Mouse (Mus musculus) CH12.LX (cell line): ENCODE data around the gene 4930402F06Rik. TPM values are rescaled to one million over a fixed set of nuclear protein-coding genes. Genes with fewer than 3 reads are reported as not detected.
A peak's percentile ranks its signal among the peaks of the same experiment; 100 is the strongest.

Experiments
- DNase-seq: peaks from one replicate; pipeline ENCODE4 v3.0.0-alpha.2; 2013; ENCODE audit errors: extremely low read depth
- H3K27ac ChIP-seq: 2 replicates; pipeline ENCODE4 v1.5.1; 2012; ENCODE audit warnings: low read depth, mild to moderate bottlenecking, control low read depth, moderate library complexity; ENCODE audit not compliant: insufficient read depth
- H3K27me3 ChIP-seq: replicated peaks from 2 replicates; pipeline ENCODE3; 2012; ENCODE audit warnings: inconsistent platforms
- H3K36me3 ChIP-seq, 2 experiments: replicated peaks in 1 of 2; 2 replicates each; pipeline versions ENCODE3 to v1.6.1; 2012; ENCODE audit warnings: inconsistent platforms in 1 of 2, low read length in 1 of 2, mild to moderate bottlenecking in 1 of 2, mixed read lengths in 1 of 2, moderate library complexity in 1 of 2; ENCODE audit not compliant: control insufficient read depth in 1 of 2, insufficient read depth in 1 of 2
- H3K4me1 ChIP-seq, 2 experiments: 2 replicates each; pipeline ENCODE4 v1.6.1; 2012; ENCODE audit warnings: inconsistent platforms in 1 of 2, moderate library complexity in 1 of 2; ENCODE audit not compliant: insufficient read depth in 2 of 2, control insufficient read depth in 1 of 2
- H3K4me2 ChIP-seq: 2 replicates; pipeline ENCODE4 v1.6.1; 2012; ENCODE audit warnings: low read depth, mild to moderate bottlenecking, control low read depth; ENCODE audit not compliant: poor library complexity, insufficient read depth, severe bottlenecking
- H3K4me3 ChIP-seq, 3 experiments: fragments of 150-350 bp in 1 of 3; sonication (generic) in 1 of 3; replicated peaks in 1 of 3; 2 replicates each; pipeline versions ENCODE3 to v1.5.1; 2011 to 2012; ENCODE audit warnings: low read depth in 2 of 3, low read length in 2 of 3, mild to moderate bottlenecking in 2 of 3, moderate library complexity in 2 of 3, control low read depth in 1 of 3, improper control_type of control experiment in 1 of 3, inconsistent platforms in 1 of 3, mixed read lengths in 1 of 3; ENCODE audit not compliant: poor library complexity in 1 of 3
- H3K79me2 ChIP-seq: replicated peaks from 2 replicates; pipeline ENCODE4 v1.6.1; 2012; ENCODE audit warnings: mild to moderate bottlenecking, moderate library complexity; ENCODE audit not compliant: control insufficient read depth, poor library complexity, insufficient read depth, severe bottlenecking; ENCODE audit errors: extremely low read depth
- H3K9ac ChIP-seq: 2 replicates; pipeline ENCODE4 v1.6.1; 2012; ENCODE audit warnings: low read depth, mild to moderate bottlenecking, control low read depth, moderate library complexity; ENCODE audit not compliant: insufficient read depth
- H3K9me3 ChIP-seq: replicated peaks from 2 replicates; pipeline ENCODE3; 2012; ENCODE audit warnings: low read length, inconsistent platforms, mixed read lengths
- BHLHE40 ChIP-seq: IDR thresholded peaks from 2 replicates; pipeline ENCODE4 v1.6.1; 2011; ENCODE audit warnings: mild to moderate bottlenecking, low read depth, low read length, improper control_type of control experiment
- CHD2 ChIP-seq: IDR thresholded peaks from 2 replicates; pipeline ENCODE4 v1.6.1; 2011; ENCODE audit warnings: low read length, improper control_type of control experiment
- CTCF ChIP-seq, 2 experiments: IDR thresholded peaks in 1 of 2; conservative IDR thresholded peaks in 1 of 2; 2 replicates each; pipeline ENCODE4 v1.5.1; 2011 to 2012; ENCODE audit warnings: low read depth in 2 of 2, low read length in 2 of 2, improper control_type of control experiment in 1 of 2, inconsistent platforms in 1 of 2, mild to moderate bottlenecking in 1 of 2, moderate library complexity in 1 of 2
- EP300 ChIP-seq: IDR thresholded peaks from 2 replicates; pipeline ENCODE4 v1.6.1; 2011; ENCODE audit warnings: low read length, improper control_type of control experiment
- ETS1 ChIP-seq: conservative IDR thresholded peaks from 2 replicates; pipeline ENCODE4 v1.6.1; 2012; ENCODE audit warnings: low read depth, mild to moderate bottlenecking, inconsistent platforms, low read length, improper control_type of control experiment, moderate library complexity
- GABPA ChIP-seq: IDR thresholded peaks from 2 replicates; pipeline ENCODE4 v1.6.1; 2012; ENCODE audit warnings: low read depth, low read length, improper control_type of control experiment, inconsistent platforms; ENCODE audit not compliant: insufficient replicate concordance
- HCFC1 ChIP-seq: IDR thresholded peaks from 2 replicates; pipeline ENCODE4 v1.6.1; 2012; ENCODE audit warnings: low read depth, mild to moderate bottlenecking, inconsistent platforms, low read length, improper control_type of control experiment
- IRF4 ChIP-seq: IDR thresholded peaks from 2 replicates; pipeline ENCODE4 v1.6.1; 2014; ENCODE audit warnings: low read depth, mild to moderate bottlenecking, inconsistent platforms, low read length, improper control_type of control experiment
- JUN ChIP-seq: IDR thresholded peaks from 2 replicates; pipeline ENCODE4 v1.6.1; 2011; ENCODE audit warnings: low read depth, mild to moderate bottlenecking, low read length, improper control_type of control experiment, moderate library complexity; ENCODE audit not compliant: insufficient read depth
- KAT2A ChIP-seq: IDR thresholded peaks from 2 replicates; pipeline ENCODE4 v1.6.1; 2012; ENCODE audit warnings: low read length, improper control_type of control experiment, inconsistent platforms; ENCODE audit not compliant: insufficient replicate concordance
- MAZ ChIP-seq: IDR thresholded peaks from 2 replicates; pipeline ENCODE4 v1.6.1; 2012; ENCODE audit warnings: low read depth, mild to moderate bottlenecking, inconsistent platforms, low read length, improper control_type of control experiment, moderate library complexity
- MEF2A ChIP-seq: IDR thresholded peaks from 2 replicates; pipeline ENCODE4 v1.6.1; 2014; ENCODE audit warnings: low read depth, mild to moderate bottlenecking, inconsistent platforms, low read length, improper control_type of control experiment, borderline replicate concordance
- NELFE ChIP-seq: IDR thresholded peaks from 2 replicates; pipeline ENCODE4 v1.6.1; 2011; ENCODE audit warnings: low read depth, low read length, improper control_type of control experiment
- NRF1 ChIP-seq: IDR thresholded peaks from 2 replicates; pipeline ENCODE4 v1.6.1; 2014; ENCODE audit warnings: low read depth, mild to moderate bottlenecking, inconsistent platforms, low read length, improper control_type of control experiment, moderate library complexity
- PAX5 ChIP-seq: IDR thresholded peaks from 2 replicates; pipeline ENCODE4 v1.6.1; 2012; ENCODE audit warnings: low read length, inconsistent platforms, mixed read lengths
- POLR2A ChIP-seq: IDR thresholded peaks from 2 replicates; pipeline ENCODE4 v1.6.1; 2011; ENCODE audit warnings: low read depth, mild to moderate bottlenecking, improper control_type of control experiment, low read length
- POLR2AphosphoS2 ChIP-seq: IDR thresholded peaks from 2 replicates; pipeline ENCODE4 v1.6.1; 2011; ENCODE audit warnings: low read depth, low read length, improper control_type of control experiment
- RCOR1 ChIP-seq: conservative IDR thresholded peaks from 2 replicates; pipeline ENCODE4 v1.6.1; 2012; ENCODE audit warnings: low read depth, mild to moderate bottlenecking, inconsistent platforms, low read length, improper control_type of control experiment
- SIN3A ChIP-seq: IDR thresholded peaks from 2 replicates; pipeline ENCODE4 v1.6.1; 2012; ENCODE audit warnings: low read length, improper control_type of control experiment, inconsistent platforms
- TBP ChIP-seq: conservative IDR thresholded peaks from 2 replicates; pipeline ENCODE4 v1.6.1; 2011; ENCODE audit warnings: low read depth, low read length, improper control_type of control experiment
- TCF12 ChIP-seq: IDR thresholded peaks from 2 replicates; pipeline ENCODE4 v1.6.1; 2014; ENCODE audit warnings: low read depth, mild to moderate bottlenecking, inconsistent platforms, low read length, improper control_type of control experiment
- USF2 ChIP-seq: conservative IDR thresholded peaks from 2 replicates; pipeline ENCODE4 v1.6.1; 2011; ENCODE audit warnings: low read depth, low read length, improper control_type of control experiment
- ZC3H11A ChIP-seq: IDR thresholded peaks from 2 replicates; pipeline ENCODE4 v1.6.1; 2012; ENCODE audit warnings: low read depth, mild to moderate bottlenecking, inconsistent platforms, low read length, improper control_type of control experiment
- ZKSCAN1 ChIP-seq: IDR thresholded peaks from 2 replicates; pipeline ENCODE4 v1.6.1; 2012; ENCODE audit warnings: low read depth, inconsistent platforms, low read length, improper control_type of control experiment, borderline replicate concordance
- ZNF384 ChIP-seq: IDR thresholded peaks from 2 replicates; pipeline ENCODE4 v1.6.1; 2012; ENCODE audit warnings: low read depth, low read length, improper control_type of control experiment, inconsistent platforms
- dilution Hi-C: fragments of 300-500 bp; cut with MboI; formaldehyde crosslinking; loops from 2 replicates; pipeline ENCODE4 v1.14.3; 2020; ENCODE audit warnings: low sequenced_read_pairs; ENCODE audit not compliant: extremely low pct_unique_long_range_greater_than_20kb, extremely low pct_ligation_motif_present
- in situ Hi-C: fragments of 300-500 bp; cut with MboI; formaldehyde crosslinking; loops from 3 replicates; pipeline ENCODE4 v1.14.3; 2019; ENCODE audit warnings: low sequenced_read_pairs, low pct_ligation_motif_present, low pct_unique_long_range_greater_than_20kb, mixed read lengths
- polyA plus RNA-seq: library from polyadenylated mRNA; unstranded; fragments of >175 nt; gene quantifications from 2 replicates; pipeline ENCODE4 v1.2.1, GENCODE M21; 2012; ENCODE audit warnings: low read depth; ENCODE audit not compliant: insufficient read length
- total RNA-seq, 2 experiments: library from RNA; depleted of rRNA; stranded (reverse); fragments of 300-350 nt in 1 of 2; fragments of >200 nt in 1 of 2; gene quantifications; 2 replicates each; pipeline ENCODE4 v1.2.3; 2012 to 2014

4930402F06Rik gene
- total and polyA plus RNA-seq, 3 experiments, result not detected

DNA sequence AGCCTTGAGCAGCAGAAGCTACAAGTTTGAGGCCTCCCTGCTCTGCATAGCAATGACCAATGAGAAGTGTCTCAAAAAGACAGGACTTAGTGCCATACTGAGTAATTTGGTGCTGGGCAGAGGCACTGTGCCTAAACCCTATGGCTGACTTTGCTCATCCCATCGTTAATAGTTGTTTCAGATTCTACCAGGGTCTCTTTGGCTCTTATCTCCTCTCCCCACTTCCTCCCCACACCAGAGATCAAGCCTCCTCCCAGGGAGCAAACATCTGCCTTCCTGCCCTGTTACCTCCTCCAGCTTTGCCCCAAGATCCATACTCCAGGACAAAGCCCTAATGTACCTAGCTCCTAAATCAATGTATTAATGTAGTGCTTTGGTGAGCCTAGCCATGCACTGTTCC, 20.3 kb upstream of the 4930402F06Rik start:
- Histone ChIP-seq H3K4me1 (peaks cover 24 to 73% of the 10 kb centered on the region in 2 experiments), H3K79me2 (no peaks in the 10 kb centered on the region), H3K4me3 (no peak overlapping the region), H3K9ac (peak overlapping the region; percentile 23; the same call in 1 of the 2 replicates), H3K36me3 (peaks cover 55 to 81% of the 10 kb centered on the region in 2 experiments), H3K4me2 (peak overlapping the region; percentile 45), H3K9me3 (peaks cover 16% of the 10 kb centered on the region)
- dilution Hi-C loops (no loop called here), in situ Hi-C loops (no loop called here)
- DNase-seq, result no peak
- TF ChIP-seq EP300 (0 out of 2 replicates have a peak, but pooled peaks have one; percentile 23), IRF4 (0 out of 2 replicates have a peak, but pooled peaks have one; percentile 17), JUN (no peak), CTCF (conservative IDR thresholded peaks at IDR 0.05 in 1 of 2, IDR thresholded peaks at IDR 0.05 in 1 of 2; ENCODE audit: low read depth in 2 of 2, low read length in 2 of 2) (no peak)
- TF ChIP-seq, all 38 proteins: peak for 2
- Histone ChIP-seq H3K27me3 (no peaks in the 10 kb centered on the region), H3K27ac (peak overlapping the region; percentile 95)

DNA sequence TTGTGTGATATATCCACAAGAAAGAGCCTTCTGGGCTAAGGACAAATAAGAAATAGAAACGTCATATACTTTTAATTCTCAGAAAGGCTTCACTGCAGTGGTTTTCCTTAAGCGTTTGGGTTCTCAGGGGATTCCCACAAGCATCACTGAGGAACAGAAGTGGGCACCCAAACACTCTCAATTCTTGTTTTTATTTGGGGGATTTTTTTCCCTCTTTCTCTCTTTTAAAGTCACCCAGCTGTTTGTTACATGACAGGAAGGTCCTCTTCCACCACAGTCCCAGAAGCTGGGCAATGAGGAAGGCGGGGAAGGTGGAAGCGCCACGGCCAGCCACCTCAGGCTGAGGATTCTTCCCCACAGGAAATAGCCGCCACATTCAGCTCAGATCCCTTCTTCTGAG, 19.5 kb upstream of the 4930402F06Rik start:
- Histone ChIP-seq H3K9me3 (peaks cover 16% of the 10 kb centered on the region), H3K4me1 (peaks cover 24 to 68% of the 10 kb centered on the region in 2 experiments), H3K27me3 (no peaks in the 10 kb centered on the region), H3K4me2 (peak overlapping the region; percentile 45), H3K36me3 (peaks cover 54 to 81% of the 10 kb centered on the region in 2 experiments), H3K9ac (peak overlapping the region; percentile 23; the same call in 1 of the 2 replicates), H3K27ac (peak overlapping the region; percentile 95), H3K79me2 (no peaks in the 10 kb centered on the region), H3K4me3 (no peak overlapping the region)
- dilution Hi-C loops (no loop called here), in situ Hi-C loops (no loop called here)
- TF ChIP-seq TBP, result no peak
- TF ChIP-seq MAZ, result no peak
- TF ChIP-seq BHLHE40, result no peak
- 0 out of 2 replicates have a peak, but pooled peaks have one; percentile 4 for TF ChIP-seq POLR2A
- TF ChIP-seq ZNF384, result peak; percentile 78
- peak; percentile 85 for TF ChIP-seq ETS1
- TF ChIP-seq ZKSCAN1, result no peak
- TF ChIP-seq NRF1, result no peak
- no peak for TF ChIP-seq HCFC1
- TF ChIP-seq TCF12, result peak; percentile 66
- TF ChIP-seq JUN, result no peak
- no peak for TF ChIP-seq KAT2A
- no peak for TF ChIP-seq ZC3H11A
- TF ChIP-seq RCOR1, result no peak
- TF ChIP-seq SIN3A, result peak; percentile 43; the same call in 1 of the 2 replicates
- no peak for TF ChIP-seq MEF2A
- peak; percentile 88 for TF ChIP-seq IRF4
- TF ChIP-seq PAX5, result no peak
- TF ChIP-seq POLR2AphosphoS2, result no peak
- TF ChIP-seq EP300, result peak; percentile 85
- TF ChIP-seq NELFE, result no peak
- no peak for TF ChIP-seq GABPA
- TF ChIP-seq USF2, result no peak
- TF ChIP-seq CHD2, result no peak; the same call in 1 of the 2 replicates
- TF ChIP-seq CTCF (conservative IDR thresholded peaks at IDR 0.05 in 1 of 2, IDR thresholded peaks at IDR 0.05 in 1 of 2; ENCODE audit: low read depth in 2 of 2, low read length in 2 of 2), result no peak
- peak; percentile 47 for DNase-seq
